Comparison of ENCODE assay signal across 18 mouse cellular contexts in the genomic region with DNA sequence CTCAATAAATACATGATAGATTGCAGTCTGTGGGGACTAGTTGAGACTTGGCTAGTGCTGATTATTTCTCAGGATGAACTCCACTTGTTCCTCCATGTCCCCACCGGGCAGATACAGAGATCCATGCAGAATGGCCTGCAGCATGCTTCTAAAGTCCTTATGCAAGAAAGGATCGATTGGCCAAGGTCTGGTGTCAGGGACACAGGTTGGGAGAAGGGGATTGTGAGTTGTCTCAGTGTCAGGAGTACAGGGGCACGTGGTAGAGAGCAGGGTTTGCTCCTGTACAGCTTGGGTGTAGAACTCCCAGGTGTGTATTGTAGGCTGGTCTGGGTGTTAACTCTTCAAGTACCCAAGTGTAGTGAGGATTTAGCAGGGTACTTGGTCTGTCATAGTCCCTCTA.
"Had no signal": no experiment of that assay in that cellular context is flagged by ENCODE, and none has a peak within 500 bp of the region (broad histone marks: within the 10 kb centered on the region; RNA-seq: fewer than 3 reads in every experiment).

No protein-coding gene starts in this region.

- DNase-seq: lung, embryonic 14.5 days; lung, postnatal 10 days; lung, postnatal 4 days; midbrain, embryonic 14.5 days; retina, postnatal 1 day; right cerebral cortex, adult 18-20 months; right cerebral cortex, postnatal 25 days; right cerebral cortex, postnatal 4 days; spleen, adult 18-20 months; thymus, adult 18-20 months; thymus, postnatal 14 days; thymus, postnatal 36 days had no signal

- H3K27me3 ChIP-seq: midbrain, embryonic 12.5 days; neural tube, embryonic 13.5 days; neural tube, embryonic 15.5 days had no signal

- H3K27ac ChIP-seq: midbrain, embryonic 10.5 days; midbrain, embryonic 12.5 days; neural tube, embryonic 13.5 days; neural tube, embryonic 15.5 days had no signal

- H3K9ac ChIP-seq: lung, embryonic 14.5 days; midbrain, embryonic 12.5 days; neural tube, embryonic 13.5 days; neural tube, embryonic 15.5 days had no signal

- ATAC-seq: midbrain, embryonic 16.5 days had no signal

- H3K4me2 ChIP-seq: lung, embryonic 14.5 days; midbrain, embryonic 12.5 days; neural tube, embryonic 13.5 days; neural tube, embryonic 15.5 days had no signal

- H3K4me3 ChIP-seq: midbrain, embryonic 10.5 days; midbrain, embryonic 12.5 days; myocyte; neural tube, embryonic 13.5 days; neural tube, embryonic 15.5 days had no signal

- H3K4me1 ChIP-seq: midbrain, embryonic 10.5 days; midbrain, embryonic 12.5 days; neural tube, embryonic 13.5 days; neural tube, embryonic 15.5 days had no signal

- H3K36me3 ChIP-seq: midbrain, embryonic 10.5 days; midbrain, embryonic 12.5 days; neural tube, embryonic 13.5 days; neural tube, embryonic 15.5 days had no signal

- H3K9me3 ChIP-seq: midbrain, embryonic 10.5 days; midbrain, embryonic 12.5 days; neural tube, embryonic 13.5 days; neural tube, embryonic 15.5 days had no signal
